Mouse (Mus musculus): ENCODE results near the gene Hspe1.

- no peak for TF ChIP-seq CTCF (IDR thresholded peaks at IDR 0.05; ENCODE audit: low read depth, low read length)
- TF ChIP-seq POLR2A (IDR thresholded peaks at IDR 0.05; ENCODE audit: extremely low read depth, insufficient read depth, low read length): no peak
Measured at GRCm38 (mm10) chr1:55053005-55053404, 34.9 kb upstream of the Hspe1 start.

Data from liver, adult 2 months (tissue).